Mouse (Mus musculus): Measurements from ENCODE around the gene Smc4. TPM values are rescaled to one million over a fixed set of nuclear protein-coding genes. Genes with fewer than 3 reads are reported as not detected.

The Smc4 gene
- polyA plus RNA-seq, 1 experiment from 2014 or later, result 86.5 TPM

- Histone ChIP-seq H3K27me3 (ENCODE audit: insufficient read depth, low read length) (no peaks in the 10 kb centered on the region), H3K27ac (ENCODE audit: low read depth) (peak overlapping the region; percentile 90), H3K9me3 (ENCODE audit: low read length) (no peaks in the 10 kb centered on the region), H3K4me2 (ENCODE audit: low read depth, low read length) (peak overlapping the region; percentile 89), H3K4me3 (ENCODE audit: low read depth, low read length) (peak overlapping the region; percentile 88), H3K36me3 (replicated peaks; ENCODE audit: insufficient read depth, low read length) (0 out of 2 replicates have a peak, but pooled peaks cover 13% of the 10 kb centered on the region), H3K4me1 (ENCODE audit: insufficient read depth) (peaks cover 12% of the 10 kb centered on the region), H3K9ac (replicated peaks) (peak overlapping the region; percentile 71)
- no peak for DNase-seq
- no peak for ATAC-seq
- TF ChIP-seq EP300 (IDR thresholded peaks at IDR 0.05; ENCODE audit: low read depth) (no peak), CTCF (IDR thresholded peaks at IDR 0.05; ENCODE audit: low read depth) (no peak)
- WGBS (ENCODE audit: insufficient replicate concordance), result 25% methylated on average over 13 of the region's 13 CpGs
Observed at GRCm38 (mm10) chr3:69045750-69046149, 41.2 kb downstream of the Smc4 start.

GRCm38 (mm10) chr3:69046509-69046908 is 42.0 kb downstream of the Smc4 start:
- Histone ChIP-seq H3K4me1 (ENCODE audit: insufficient read depth) (peaks cover 12% of the 10 kb centered on the region), H3K4me3 (ENCODE audit: low read depth, low read length) (no peak overlapping the region), H3K4me2 (ENCODE audit: low read depth, low read length) (peak overlapping the region; percentile 89; the same call in 1 of the 2 replicates), H3K9me3 (ENCODE audit: low read length) (no peaks in the 10 kb centered on the region), H3K27ac (ENCODE audit: low read depth) (peak overlapping the region; percentile 65; the same call in 1 of the 2 replicates), H3K9ac (replicated peaks) (peak overlapping the region; percentile 71), H3K36me3 (replicated peaks; ENCODE audit: insufficient read depth, low read length) (0 out of 2 replicates have a peak, but pooled peaks cover 8% of the 10 kb centered on the region), H3K27me3 (ENCODE audit: insufficient read depth, low read length) (no peaks in the 10 kb centered on the region)
- WGBS (ENCODE audit: insufficient replicate concordance), result 48% methylated on average over 4 of the region's 4 CpGs
- no peak for TF ChIP-seq CTCF (IDR thresholded peaks at IDR 0.05; ENCODE audit: low read depth)
- DNase-seq (no peak), ATAC-seq (no peak)

GRCm38 (mm10) chr3:69047684-69048083 is 43.1 kb downstream of the Smc4 start:
- H3K9ac ChIP-seq (replicated peaks), result no peak overlapping the region
- ATAC-seq, result no peak
- no peak for DNase-seq
- no peak for TF ChIP-seq CTCF (IDR thresholded peaks at IDR 0.05; ENCODE audit: low read depth)
- no peak for TF ChIP-seq EP300 (IDR thresholded peaks at IDR 0.05; ENCODE audit: low read depth)
- H3K9me3 ChIP-seq (ENCODE audit: low read length), result no peaks in the 10 kb centered on the region
- H3K36me3 ChIP-seq (replicated peaks; ENCODE audit: insufficient read depth, low read length), result 0 out of 2 replicates have a peak, but pooled peaks cover 5% of the 10 kb centered on the region
- no peaks in the 10 kb centered on the region for H3K27me3 ChIP-seq (ENCODE audit: insufficient read depth, low read length)
- H3K27ac ChIP-seq (ENCODE audit: low read depth), result no peak overlapping the region
- peaks cover 12% of the 10 kb centered on the region for H3K4me1 ChIP-seq (ENCODE audit: insufficient read depth)
- H3K4me3 ChIP-seq (ENCODE audit: low read depth, low read length), result no peak overlapping the region
- WGBS (ENCODE audit: insufficient replicate concordance), result 87% methylated on average over 4 of the region's 4 CpGs
- no peak overlapping the region for H3K4me2 ChIP-seq (ENCODE audit: low read depth, low read length)

- Histone ChIP-seq H3K36me3 (replicated peaks; ENCODE audit: insufficient read depth, low read length) (no peaks in the 10 kb centered on the region), H3K9me3 (ENCODE audit: low read length) (no peaks in the 10 kb centered on the region), H3K4me1 (ENCODE audit: insufficient read depth) (peaks cover 17% of the 10 kb centered on the region), H3K4me2 (ENCODE audit: low read depth, low read length) (no peak overlapping the region), H3K27me3 (ENCODE audit: insufficient read depth, low read length) (no peaks in the 10 kb centered on the region), H3K9ac (replicated peaks) (no peak overlapping the region), H3K4me3 (ENCODE audit: low read depth, low read length) (no peak overlapping the region), H3K27ac (ENCODE audit: low read depth) (no peak overlapping the region)
- 87% methylated on average over 6 of the region's 6 CpGs for WGBS (ENCODE audit: insufficient replicate concordance)
- no peak for TF ChIP-seq EP300 (IDR thresholded peaks at IDR 0.05; ENCODE audit: low read depth)
- TF ChIP-seq CTCF (IDR thresholded peaks at IDR 0.05; ENCODE audit: low read depth), result no peak
- ATAC-seq (no peak), DNase-seq (no peak)
Observed at GRCm38 (mm10) chr3:69049011-69049410, 44.5 kb downstream of the Smc4 start.

- WGBS (ENCODE audit: insufficient replicate concordance), result 83% methylated on average over 11 of the region's 11 CpGs
- no peak for TF ChIP-seq CTCF (IDR thresholded peaks at IDR 0.05; ENCODE audit: low read depth)
- TF ChIP-seq EP300 (IDR thresholded peaks at IDR 0.05; ENCODE audit: low read depth), result no peak
- Histone ChIP-seq H3K36me3 (replicated peaks; ENCODE audit: insufficient read depth, low read length) (no peaks in the 10 kb centered on the region), H3K4me2 (ENCODE audit: low read depth, low read length) (no peak overlapping the region), H3K4me3 (ENCODE audit: low read depth, low read length) (no peak overlapping the region), H3K9me3 (ENCODE audit: low read length) (no peaks in the 10 kb centered on the region), H3K27ac (ENCODE audit: low read depth) (no peak overlapping the region; the same call in 1 of the 2 replicates), H3K4me1 (ENCODE audit: insufficient read depth) (peaks cover 25% of the 10 kb centered on the region), H3K9ac (replicated peaks) (no peak overlapping the region), H3K27me3 (ENCODE audit: insufficient read depth, low read length) (no peaks in the 10 kb centered on the region)
- DNase-seq (no peak), ATAC-seq (no peak)
Observed at GRCm38 (mm10) chr3:69051894-69052293, 47.4 kb downstream of the Smc4 start.

GRCm38 (mm10) chr3:69054760-69055432 is 50.4 kb downstream of the Smc4 start:
- ATAC-seq (peak; percentile 100), DNase-seq (peak; percentile 85)
- Histone ChIP-seq H3K9ac (replicated peaks) (peak overlapping the region; percentile 42; the same call in 1 of the 2 replicates), H3K36me3 (replicated peaks; ENCODE audit: insufficient read depth, low read length) (no peaks in the 10 kb centered on the region), H3K9me3 (ENCODE audit: low read length) (no peaks in the 10 kb centered on the region), H3K4me3 (ENCODE audit: low read depth, low read length) (no peak overlapping the region), H3K27me3 (ENCODE audit: insufficient read depth, low read length) (no peaks in the 10 kb centered on the region), H3K4me1 (ENCODE audit: insufficient read depth) (peaks cover 25% of the 10 kb centered on the region; the same call in 1 of the 2 replicates), H3K4me2 (ENCODE audit: low read depth, low read length) (peak overlapping the region; percentile 45), H3K27ac (ENCODE audit: low read depth) (peak overlapping the region; percentile 97)
- 58% methylated on average over 7 of the region's 7 CpGs for WGBS (ENCODE audit: insufficient replicate concordance)
- TF ChIP-seq CTCF (IDR thresholded peaks at IDR 0.05; ENCODE audit: low read depth) (no peak), EP300 (IDR thresholded peaks at IDR 0.05; ENCODE audit: low read depth) (peak; percentile 97)

Measured in liver, postnatal 0 days (tissue).